Mouse (Mus musculus): ENCODE measurements at regions not wholly inside any gene's neighbourhood (a gene's known extent, or its start where the extent isn't known, plus 50 kb on each side); places are given as distances from the start of the nearest gene placed in this dataset.

- DNase-seq (ENCODE audit: low spot score in 2 of 2), result no peak
Measured at GRCm38 (mm10) chr16:24255037-24255436, 138.3 kb upstream of the Lpp start.

GRCm38 (mm10) chr16:24254590-24254989 is 138.7 kb upstream of the Lpp start:
- DNase-seq (ENCODE audit: low spot score in 2 of 2), result no peak

- DNase-seq (ENCODE audit: low spot score in 2 of 2), result no peak
Measured at GRCm38 (mm10) chr16:24254143-24254542, 139.2 kb upstream of the Lpp start.

GRCm38 (mm10) chr16:24247291-24247690 is 146.0 kb upstream of the Lpp start:
- DNase-seq (ENCODE audit: low spot score in 2 of 2), result no peak

- DNase-seq (ENCODE audit: low spot score in 2 of 2), result no peak
Measured at GRCm38 (mm10) chr16:24238075-24238555, 155.2 kb upstream of the Lpp start.

- no peak for DNase-seq (ENCODE audit: low spot score in 2 of 2)
Measured at GRCm38 (mm10) chr16:24237425-24237824, 155.9 kb upstream of the Lpp start.

GRCm38 (mm10) chr16:24237013-24237412 is 156.3 kb upstream of the Lpp start:
- DNase-seq (ENCODE audit: low spot score in 2 of 2), result no peak

GRCm38 (mm10) chr16:24236511-24236910 is 156.8 kb upstream of the Lpp start:
- DNase-seq (ENCODE audit: low spot score in 2 of 2), result no peak

GRCm38 (mm10) chr16:24234795-24235194 is 158.5 kb upstream of the Lpp start:
- DNase-seq (ENCODE audit: low spot score in 2 of 2), result peak in 1 of 2 experiments; percentile 18

- DNase-seq (ENCODE audit: low spot score in 2 of 2), result no peak
Measured at GRCm38 (mm10) chr16:24232001-24232530, 161.2 kb upstream of the Lpp start.

- no peak for DNase-seq (ENCODE audit: low spot score in 2 of 2)
Measured at GRCm38 (mm10) chr16:24231506-24231905, 161.8 kb upstream of the Lpp start.

GRCm38 (mm10) chr16:24229002-24229607 is 164.2 kb upstream of the Lpp start:
- no peak for DNase-seq (ENCODE audit: low spot score in 2 of 2)

GRCm38 (mm10) chr16:24225897-24226296 is 167.4 kb upstream of the Lpp start:
- no peak for DNase-seq (ENCODE audit: low spot score in 2 of 2)

GRCm38 (mm10) chr16:24225090-24225489 is 168.2 kb upstream of the Lpp start:
- DNase-seq (ENCODE audit: low spot score in 2 of 2), result no peak

- DNase-seq (ENCODE audit: low spot score in 2 of 2), result no peak
Measured at GRCm38 (mm10) chr16:24223901-24224300, 169.4 kb upstream of the Lpp start.

- DNase-seq (ENCODE audit: low spot score in 2 of 2), result no peak
Measured at GRCm38 (mm10) chr16:24223527-24223880, 169.8 kb upstream of the Lpp start.

GRCm38 (mm10) chr16:24222759-24223526 is 170.4 kb upstream of the Lpp start:
- no peak for DNase-seq (ENCODE audit: low spot score in 2 of 2)

GRCm38 (mm10) chr16:24221992-24222391 is 171.3 kb upstream of the Lpp start:
- no peak for DNase-seq (ENCODE audit: low spot score in 2 of 2)

GRCm38 (mm10) chr16:24220613-24221012 is 172.7 kb upstream of the Lpp start:
- DNase-seq (ENCODE audit: low spot score in 2 of 2), result no peak

- DNase-seq (ENCODE audit: low spot score in 2 of 2), result no peak
Measured at GRCm38 (mm10) chr16:24219691-24220090, 173.6 kb upstream of the Lpp start.

- DNase-seq (ENCODE audit: low spot score in 2 of 2), result no peak
Measured at GRCm38 (mm10) chr16:24218850-24219185, 174.5 kb upstream of the Lpp start.

GRCm38 (mm10) chr16:24218162-24218849 is 175.0 kb upstream of the Lpp start:
- DNase-seq (ENCODE audit: low spot score in 2 of 2), result no peak

GRCm38 (mm10) chr16:24216828-24217227 is 176.5 kb upstream of the Lpp start:
- no peak for DNase-seq (ENCODE audit: low spot score in 2 of 2)
